Mouse (Mus musculus): ENCODE measurements around the gene Grb10. TPM values are rescaled to one million over a fixed set of nuclear protein-coding genes. Genes with fewer than 3 reads are reported as not detected.
A peak's percentile ranks its signal among the peaks of the same experiment; 100 is the strongest.

Grb10 gene
- polyA plus RNA-seq (2012), result 0.31 and 1.0 TPM in 2 replicates

- peaks cover 15% of the 10 kb centered on the region for H3K4me1 ChIP-seq (ENCODE audit: control insufficient read depth)
- no peaks in the 10 kb centered on the region for H3K36me3 ChIP-seq (ENCODE audit: control insufficient read depth)
- H3K27me3 ChIP-seq (ENCODE audit: control insufficient read depth), result peaks cover 86% of the 10 kb centered on the region
- no peak for TF ChIP-seq TAL1 (IDR thresholded peaks at IDR 0.05; ENCODE audit: low read length)
- no peak for TF ChIP-seq GATA1 (IDR thresholded peaks at IDR 0.05; ENCODE audit: low read length)
- peak within 1 kb of the TSS; percentile 71 for H3K4me3 ChIP-seq (replicated peaks)
- peaks cover 2% of the 10 kb centered on the region; the same call in 1 of the 2 replicates for H3K9me3 ChIP-seq (ENCODE audit: control insufficient read depth, low read length)
Observed at GRCm38 (mm10) chr11:12038470-12038985, at the start of gene Grb10. Gene Grb10 (minus strand): TSS chr11:12038683.

- Histone ChIP-seq H3K4me1 (ENCODE audit: control insufficient read depth) (peaks cover 4% of the 10 kb centered on the region), H3K36me3 (ENCODE audit: control insufficient read depth) (no peaks in the 10 kb centered on the region), H3K9me3 (ENCODE audit: control insufficient read depth, low read length) (no peaks in the 10 kb centered on the region), H3K27me3 (ENCODE audit: control insufficient read depth) (no peaks in the 10 kb centered on the region), H3K4me3 (replicated peaks) (no peak overlapping the region)
- TF ChIP-seq GATA1 (IDR thresholded peaks at IDR 0.05; ENCODE audit: low read length) (no peak), TAL1 (IDR thresholded peaks at IDR 0.05; ENCODE audit: low read length) (no peak)
Observed at GRCm38 (mm10) chr11:12081638-12082037, 43.2 kb upstream of the Grb10 start.

GRCm38 (mm10) chr11:12079231-12079630 lies 40.7 kb upstream of the Grb10 start:
- Histone ChIP-seq H3K4me1 (ENCODE audit: control insufficient read depth) (peaks cover 4% of the 10 kb centered on the region), H3K9me3 (ENCODE audit: control insufficient read depth, low read length) (no peaks in the 10 kb centered on the region), H3K27me3 (ENCODE audit: control insufficient read depth) (no peaks in the 10 kb centered on the region), H3K36me3 (ENCODE audit: control insufficient read depth) (no peaks in the 10 kb centered on the region), H3K4me3 (replicated peaks) (no peak overlapping the region)
- TF ChIP-seq GATA1 (IDR thresholded peaks at IDR 0.05; ENCODE audit: low read length) (no peak), TAL1 (IDR thresholded peaks at IDR 0.05; ENCODE audit: low read length) (no peak)

DNA sequence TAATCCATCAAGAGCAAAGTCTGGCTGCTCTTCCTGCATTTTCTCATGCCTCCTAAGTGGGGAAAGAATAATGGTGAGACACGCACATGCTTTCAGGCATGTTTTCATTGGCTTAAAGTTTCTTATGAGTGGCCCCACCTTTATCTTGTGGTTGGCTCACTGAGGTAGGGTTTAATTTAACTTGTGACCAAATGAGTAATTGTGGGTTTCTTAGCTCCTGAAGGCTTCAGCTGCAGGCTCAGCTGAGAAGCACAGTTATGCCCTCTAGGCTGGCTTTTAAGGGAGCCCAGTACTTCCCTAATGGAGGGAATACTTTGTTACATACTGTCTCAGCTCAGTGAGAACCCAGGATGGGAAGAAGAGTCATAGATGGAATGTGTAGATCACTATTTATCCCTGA lies 37.0 kb upstream of the Grb10 start:
- Histone ChIP-seq H3K27me3 (ENCODE audit: control insufficient read depth) (no peaks in the 10 kb centered on the region), H3K9me3 (ENCODE audit: control insufficient read depth, low read length) (no peaks in the 10 kb centered on the region), H3K4me3 (replicated peaks) (no peak overlapping the region), H3K36me3 (ENCODE audit: control insufficient read depth) (no peaks in the 10 kb centered on the region), H3K4me1 (ENCODE audit: control insufficient read depth) (no peaks in the 10 kb centered on the region)
- TF ChIP-seq TAL1 (IDR thresholded peaks at IDR 0.05; ENCODE audit: low read length) (no peak), GATA1 (IDR thresholded peaks at IDR 0.05; ENCODE audit: low read length) (no peak)

- H3K4me1 ChIP-seq (ENCODE audit: control insufficient read depth), result no peaks in the 10 kb centered on the region
- no peaks in the 10 kb centered on the region for H3K9me3 ChIP-seq (ENCODE audit: control insufficient read depth, low read length)
- no peaks in the 10 kb centered on the region for H3K27me3 ChIP-seq (ENCODE audit: control insufficient read depth)
- no peaks in the 10 kb centered on the region for H3K36me3 ChIP-seq (ENCODE audit: control insufficient read depth)
- no peak overlapping the region for H3K4me3 ChIP-seq (replicated peaks)
- TF ChIP-seq TAL1 (IDR thresholded peaks at IDR 0.05; ENCODE audit: low read length), result no peak
- no peak for TF ChIP-seq GATA1 (IDR thresholded peaks at IDR 0.05; ENCODE audit: low read length)
Observed at GRCm38 (mm10) chr11:12073394-12074226, 35.1 kb upstream of the Grb10 start.

- no peaks in the 10 kb centered on the region for H3K27me3 ChIP-seq (ENCODE audit: control insufficient read depth)
- no peaks in the 10 kb centered on the region for H3K36me3 ChIP-seq (ENCODE audit: control insufficient read depth)
- no peaks in the 10 kb centered on the region for H3K4me1 ChIP-seq (ENCODE audit: control insufficient read depth)
- H3K4me3 ChIP-seq (replicated peaks), result no peak overlapping the region
- no peaks in the 10 kb centered on the region for H3K9me3 ChIP-seq (ENCODE audit: control insufficient read depth, low read length)
- TF ChIP-seq TAL1 (IDR thresholded peaks at IDR 0.05; ENCODE audit: low read length) (no peak), GATA1 (IDR thresholded peaks at IDR 0.05; ENCODE audit: low read length) (no peak)
Observed at GRCm38 (mm10) chr11:12072322-12072721, 33.8 kb upstream of the Grb10 start.

DNA sequence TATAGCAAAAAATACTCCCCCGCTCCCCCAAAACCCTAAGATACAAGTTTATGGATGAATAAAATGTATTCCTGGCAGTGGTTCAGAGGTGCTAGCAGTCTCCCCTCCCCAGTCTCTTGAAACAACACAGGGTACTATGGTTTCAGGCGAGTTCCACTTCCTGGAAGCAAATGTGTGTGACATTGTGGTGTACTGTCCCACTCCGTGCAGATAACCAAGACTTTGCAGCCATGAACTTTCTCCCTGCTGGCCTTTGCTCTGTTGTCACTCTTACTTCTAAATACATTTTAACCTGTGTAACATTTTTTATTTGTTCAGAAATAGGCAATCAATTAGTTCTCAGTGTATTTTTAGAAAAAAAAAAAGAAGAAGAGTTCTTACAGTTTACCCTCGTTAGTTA lies 20.5 kb upstream of the Grb10 start:
- no peaks in the 10 kb centered on the region for H3K4me1 ChIP-seq (ENCODE audit: control insufficient read depth)
- no peaks in the 10 kb centered on the region for H3K36me3 ChIP-seq (ENCODE audit: control insufficient read depth)
- TF ChIP-seq GATA1 (IDR thresholded peaks at IDR 0.05; ENCODE audit: low read length), result no peak
- TF ChIP-seq TAL1 (IDR thresholded peaks at IDR 0.05; ENCODE audit: low read length), result no peak

DNA sequence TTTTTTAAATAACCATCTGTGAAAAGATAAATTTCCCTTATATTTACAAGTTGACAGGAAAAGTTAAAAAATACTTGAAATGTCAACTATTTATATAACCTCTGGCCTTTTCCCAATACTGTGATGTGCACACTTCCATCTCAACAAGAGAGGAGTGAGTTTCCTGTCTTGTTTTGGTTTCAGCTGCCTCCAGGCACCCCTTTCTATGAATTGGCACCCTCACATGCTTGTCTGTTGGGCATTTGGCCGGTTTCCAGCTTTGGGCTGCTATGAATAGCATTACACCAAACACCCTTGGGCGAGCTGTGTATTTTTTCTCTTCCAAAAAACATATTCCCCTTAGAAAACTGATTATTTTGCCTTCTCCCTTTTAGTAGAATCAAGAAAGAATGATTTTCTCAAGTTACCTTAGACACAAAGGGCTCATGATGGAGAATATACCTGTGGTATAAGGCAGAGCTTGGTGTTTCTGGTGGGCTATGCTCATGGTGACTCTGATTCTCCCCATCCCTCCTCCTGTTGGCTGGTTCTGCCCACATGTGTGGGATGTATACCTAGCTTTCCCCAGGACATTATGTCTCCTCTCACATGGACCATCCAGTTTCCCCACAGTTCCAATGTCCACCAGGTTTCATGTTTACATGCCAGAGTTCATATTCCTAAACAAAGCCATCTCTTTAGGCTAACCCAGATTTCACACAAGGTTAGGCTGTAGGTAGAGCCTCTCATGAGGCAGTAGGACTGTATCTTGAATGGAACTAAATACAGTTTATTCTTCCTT lies 10.3 kb upstream of the Grb10 start:
- H3K4me3 ChIP-seq (replicated peaks), result no peak overlapping the region
- H3K4me1 ChIP-seq (ENCODE audit: control insufficient read depth), result no peaks in the 10 kb centered on the region
- peaks cover 11% of the 10 kb centered on the region for H3K27me3 ChIP-seq (ENCODE audit: control insufficient read depth)
- no peaks in the 10 kb centered on the region for H3K36me3 ChIP-seq (ENCODE audit: control insufficient read depth)
- TF ChIP-seq GATA1 (IDR thresholded peaks at IDR 0.05; ENCODE audit: low read length), result no peak
- TF ChIP-seq TAL1 (IDR thresholded peaks at IDR 0.05; ENCODE audit: low read length), result no peak
- H3K9me3 ChIP-seq (ENCODE audit: control insufficient read depth, low read length), result no peaks in the 10 kb centered on the region

More for the DNA sequence above, 20.5 kb upstream of the Grb10 start:
- Histone ChIP-seq H3K9me3 (ENCODE audit: control insufficient read depth, low read length) (no peaks in the 10 kb centered on the region), H3K27me3 (ENCODE audit: control insufficient read depth) (peaks cover 8% of the 10 kb centered on the region), H3K4me3 (replicated peaks) (no peak overlapping the region)

DNA sequence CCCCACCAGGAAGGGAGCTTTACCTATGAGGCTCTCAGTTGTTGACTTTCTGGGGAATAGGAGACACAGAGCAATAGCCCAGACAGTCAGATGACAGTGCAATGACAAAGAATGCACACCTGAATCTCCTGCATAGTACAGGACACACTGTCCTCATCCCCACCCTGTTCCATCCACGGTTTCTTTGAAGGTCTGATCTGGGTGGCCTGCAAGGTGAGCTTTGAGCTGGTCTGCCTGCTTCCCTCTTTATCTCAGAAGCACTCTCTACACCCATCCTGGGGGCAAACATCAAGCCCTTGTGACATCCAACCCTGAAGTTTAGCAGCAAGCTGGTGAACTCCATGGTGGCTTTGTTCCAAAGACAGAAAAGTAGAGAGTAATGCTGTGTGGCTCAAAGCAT lies 9.7 kb upstream of the Grb10 start:
- H3K4me3 ChIP-seq (replicated peaks), result no peak overlapping the region
- H3K27me3 ChIP-seq (ENCODE audit: control insufficient read depth), result peaks cover 12% of the 10 kb centered on the region
- no peaks in the 10 kb centered on the region for H3K36me3 ChIP-seq (ENCODE audit: control insufficient read depth)
- no peaks in the 10 kb centered on the region for H3K9me3 ChIP-seq (ENCODE audit: control insufficient read depth, low read length)
- TF ChIP-seq GATA1 (IDR thresholded peaks at IDR 0.05; ENCODE audit: low read length) (no peak), TAL1 (IDR thresholded peaks at IDR 0.05; ENCODE audit: low read length) (no peak)
- no peaks in the 10 kb centered on the region for H3K4me1 ChIP-seq (ENCODE audit: control insufficient read depth)
